Mouse (Mus musculus): ENCODE results near the gene Hspb3. TPM values are rescaled to one million over a fixed set of nuclear protein-coding genes. Genes with fewer than 3 reads are reported as not detected.

The Hspb3 gene
- total RNA-seq, 2 experiments from 2014 or later = 47.7 to 56.6 TPM

Other genes starting within 250 kb of the Hspb3 start
- gene Snx18, start 45.1 kb downstream of the Hspb3 start, total RNA-seq (2021) = 10 to 100 TPM in 1 of 2 experiments, 1 to 10 TPM in 1; 9.2 to 11.3 TPM
- 1 to 10 TPM; 3.6 to 4.0 TPM for gene Arl15, start 130.8 kb upstream of the Hspb3 start, total RNA-seq (2021)

All from gastrocnemius, adult 18-20 months (tissue).